Mouse (Mus musculus) R1 (cell line): Measurements from ENCODE around the gene Gm11096.

Experiments used
- DNase-seq: peaks from one replicate; pipeline ENCODE4 v3.0.0-alpha.2; 2018; ENCODE audit warnings: low read depth, low spot score

The Gm11096 gene

GRCm38 (mm10) chr17:81441463-81441862 is at the start of gene Gm11096:
Gene Gm11096 (plus strand): TSS chr17:81441763.
- no peak for DNase-seq

- DNase-seq = no peak
These were observed 48.5 kb upstream of the Gm11096 start for GRCm38 (mm10) chr17:81393040-81393439.

GRCm38 (mm10) chr17:81394124-81394523 is 47.4 kb upstream of the Gm11096 start:
- no peak for DNase-seq

GRCm38 (mm10) chr17:81397434-81397833 is 44.1 kb upstream of the Gm11096 start:
- DNase-seq = no peak

- DNase-seq = no peak
These were observed 41.2 kb upstream of the Gm11096 start for GRCm38 (mm10) chr17:81400377-81400776.

GRCm38 (mm10) chr17:81402636-81403035 is 38.9 kb upstream of the Gm11096 start:
- DNase-seq = no peak

GRCm38 (mm10) chr17:81403121-81403520 is 38.4 kb upstream of the Gm11096 start:
- DNase-seq = no peak

DNA sequence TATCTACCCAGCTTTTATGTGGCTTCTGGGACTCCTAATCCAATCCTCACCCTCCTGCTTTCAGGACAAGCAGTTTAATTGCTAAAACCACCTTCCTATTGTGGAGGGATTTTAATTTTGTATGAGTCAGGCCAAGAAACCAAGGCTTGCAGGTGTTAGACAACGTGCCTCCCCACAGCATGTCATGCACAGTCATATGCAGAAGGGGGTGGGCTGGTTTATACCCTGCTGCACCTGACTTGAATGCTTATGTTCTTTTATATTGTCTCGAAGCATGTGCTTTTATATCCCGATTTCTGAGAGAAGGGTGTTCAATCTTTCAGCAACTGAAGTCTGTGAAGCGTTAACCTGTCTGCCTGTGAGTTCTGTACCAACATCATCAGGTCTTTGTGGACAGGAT is 37.3 kb upstream of the Gm11096 start:
- DNase-seq = no peak

DNA sequence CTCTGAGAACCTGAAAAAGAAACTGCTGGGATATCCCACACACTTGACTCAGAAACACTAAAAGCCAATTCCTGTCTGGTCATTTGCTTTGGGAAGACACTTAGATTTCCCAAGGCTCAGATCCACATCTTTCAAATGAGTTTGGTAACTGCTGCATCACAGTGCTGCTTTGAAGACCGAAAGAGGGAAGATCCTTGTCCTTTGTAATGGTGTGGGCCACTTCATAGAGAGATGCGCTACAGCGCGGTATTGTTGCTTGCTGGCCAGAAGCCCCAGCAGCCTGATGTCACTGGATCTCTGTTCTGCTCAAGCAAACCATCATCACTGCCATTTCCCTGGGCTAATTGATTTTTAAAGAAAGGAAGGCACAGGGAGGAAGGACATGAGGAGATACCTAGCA is 28.8 kb upstream of the Gm11096 start:
- no peak for DNase-seq

DNA sequence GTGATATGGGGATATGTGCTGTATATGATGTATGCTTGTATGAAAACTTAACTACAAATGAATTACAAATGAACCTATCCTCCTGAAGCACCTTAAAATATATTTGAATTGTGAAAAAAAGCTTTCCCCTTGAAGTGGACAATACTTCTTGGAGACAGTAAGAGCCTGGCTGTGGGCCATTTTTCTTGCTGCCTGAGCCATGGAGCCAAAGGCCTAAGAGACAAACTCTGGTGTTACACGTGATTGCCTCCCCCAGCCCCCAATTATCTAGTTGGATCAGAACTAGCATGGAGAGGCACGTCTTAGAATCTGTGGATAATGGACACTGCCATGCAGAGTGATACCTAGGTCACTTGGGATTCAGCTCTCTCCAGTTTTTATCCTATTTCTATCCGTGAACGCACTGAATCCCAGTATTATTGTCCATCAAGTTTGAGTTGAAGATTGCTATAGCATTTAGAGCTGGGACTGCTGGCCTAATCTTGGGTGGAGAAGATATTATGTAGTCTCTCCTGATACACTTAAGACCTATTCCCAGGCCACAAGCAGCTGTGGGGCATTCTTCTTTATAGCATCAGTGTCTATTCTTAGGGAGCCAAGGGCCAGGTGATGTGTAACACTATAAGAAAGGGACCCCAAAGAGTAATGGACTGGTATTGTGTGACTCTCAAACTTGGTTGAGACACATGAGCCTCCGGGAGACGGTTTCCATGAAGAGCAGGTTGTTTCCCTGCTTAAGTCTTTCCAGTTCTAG is 25.0 kb upstream of the Gm11096 start:
- no peak for DNase-seq

- no peak for DNase-seq
These were observed 21.6 kb upstream of the Gm11096 start for GRCm38 (mm10) chr17:81419802-81420459.

GRCm38 (mm10) chr17:81424256-81424912 is 17.2 kb upstream of the Gm11096 start:
- no peak for DNase-seq

DNA sequence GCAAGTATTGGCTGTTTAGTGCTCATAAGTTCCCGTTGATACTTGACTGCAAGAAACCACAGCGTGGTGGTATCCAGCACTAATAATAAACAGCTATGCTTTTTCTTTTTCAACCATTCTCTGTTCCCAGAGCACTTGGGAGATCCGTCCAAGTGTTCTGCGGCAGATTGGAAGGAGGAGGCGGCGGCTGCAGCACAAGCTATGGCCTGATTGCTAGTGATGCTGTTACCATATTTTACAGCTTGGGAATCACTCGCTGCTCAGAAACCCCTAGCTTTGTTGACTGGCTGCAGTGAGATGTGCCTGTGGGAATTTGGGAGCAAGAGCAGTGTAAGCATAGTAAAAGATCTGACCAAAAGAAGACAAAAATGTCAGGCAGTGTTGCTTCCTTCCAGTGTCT is 14.3 kb upstream of the Gm11096 start:
- no peak for DNase-seq

- DNase-seq = no peak
These were observed 8.8 kb upstream of the Gm11096 start for GRCm38 (mm10) chr17:81432733-81433132.

DNA sequence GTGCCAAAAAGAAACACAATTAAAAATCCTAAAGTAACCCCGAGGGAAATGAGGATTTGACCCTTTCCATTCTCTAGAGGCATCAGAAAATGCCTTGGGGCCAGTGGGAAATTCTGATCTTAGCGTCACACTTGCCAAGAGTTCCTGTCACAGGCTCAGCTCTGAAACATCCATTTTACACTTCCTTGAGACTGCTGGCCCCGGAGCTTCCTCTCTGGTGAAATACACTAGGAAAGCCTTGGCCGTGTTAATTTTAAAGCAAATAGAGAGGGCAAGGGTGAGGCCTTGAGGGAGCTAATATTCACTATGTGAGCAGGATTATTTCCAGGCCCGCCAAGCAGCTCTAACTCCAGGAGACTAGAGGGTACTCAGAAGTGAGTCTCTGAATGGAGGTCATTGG is 8.4 kb upstream of the Gm11096 start:
- no peak for DNase-seq

- no peak for DNase-seq
These were observed 13.7 kb downstream of the Gm11096 start for GRCm38 (mm10) chr17:81455269-81455668.

DNA sequence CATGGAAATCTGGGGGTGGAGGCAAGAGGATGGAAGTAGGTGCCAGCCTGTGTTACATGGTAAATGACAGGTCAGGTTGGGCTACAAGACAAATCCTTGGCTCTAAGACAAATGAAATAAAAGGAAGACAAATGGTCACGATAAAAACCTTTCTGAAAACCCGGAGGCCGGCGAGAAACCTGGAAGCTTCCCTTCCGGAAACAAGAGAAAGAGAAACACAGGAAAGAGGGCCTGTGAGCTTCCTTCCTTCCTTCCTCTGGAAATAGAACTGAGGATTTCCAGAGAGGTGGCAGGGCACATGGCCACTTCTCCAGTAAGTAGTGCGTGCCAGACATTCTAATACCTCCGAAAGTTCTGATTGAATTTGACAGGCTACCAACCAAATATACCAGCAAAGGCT is 14.4 kb downstream of the Gm11096 start:
- DNase-seq = no peak

DNA sequence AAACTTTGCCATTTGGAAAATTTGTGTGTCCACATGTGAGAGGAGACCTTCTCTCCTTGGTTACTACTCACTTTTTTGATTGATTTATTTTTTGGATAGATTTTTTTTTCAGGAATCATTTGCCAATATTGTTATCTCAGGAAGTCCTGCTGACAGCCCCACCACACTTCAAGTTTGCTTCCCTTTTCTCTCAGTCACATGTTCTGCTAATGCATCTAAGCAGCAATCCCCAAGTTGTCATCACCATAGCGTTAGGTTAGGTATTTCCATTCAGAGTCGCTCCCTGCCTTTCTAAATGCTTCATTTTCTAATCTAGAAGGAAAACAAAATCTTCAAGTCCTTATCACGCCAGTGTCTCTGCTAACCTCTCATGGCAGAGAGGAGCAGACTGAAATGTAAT is 17.8 kb downstream of the Gm11096 start:
- no peak for DNase-seq

DNA sequence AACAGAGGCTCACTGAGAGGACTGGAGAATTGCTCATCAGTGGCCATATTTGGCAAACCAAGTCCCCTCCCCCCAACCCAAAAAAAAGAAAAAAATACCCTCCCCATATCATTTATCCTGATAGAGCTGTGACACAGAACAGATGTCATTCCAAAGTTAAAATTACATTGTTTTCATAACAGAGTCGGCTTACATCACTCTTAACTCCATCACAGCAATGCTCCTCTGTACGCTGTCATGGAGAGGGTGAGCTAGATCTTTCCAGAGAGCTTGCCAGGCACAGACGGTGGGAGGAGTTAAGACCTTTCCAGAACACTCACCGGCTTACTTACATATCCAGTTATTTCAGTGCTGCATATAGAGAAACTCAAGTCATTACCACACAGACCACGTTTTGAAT is 27.4 kb downstream of the Gm11096 start:
- DNase-seq = no peak

DNA sequence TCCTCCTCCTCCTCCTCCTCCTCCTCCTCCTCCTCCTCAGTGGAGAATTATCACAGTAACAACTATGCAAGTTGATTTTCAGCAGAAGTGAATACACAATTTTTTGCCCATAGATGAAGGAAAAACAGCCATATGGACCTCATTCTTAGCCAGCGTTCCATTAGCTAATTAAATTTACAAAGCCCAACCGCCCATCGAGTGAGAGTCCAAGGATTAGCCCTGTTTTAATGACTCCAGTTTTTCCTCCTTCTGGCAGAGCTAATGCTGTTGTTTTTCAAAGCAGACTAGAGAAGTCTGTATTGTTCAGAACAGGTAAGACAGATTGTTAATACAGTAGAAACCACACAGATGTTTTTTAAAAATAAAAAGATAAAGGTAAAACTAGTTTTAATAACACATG is 31.8 kb downstream of the Gm11096 start:
- DNase-seq = no peak

GRCm38 (mm10) chr17:81477420-81477819 is 35.9 kb downstream of the Gm11096 start:
- no peak for DNase-seq

GRCm38 (mm10) chr17:81479807-81480206 is 38.2 kb downstream of the Gm11096 start:
- DNase-seq = no peak
